Mouse (Mus musculus): ENCODE data around the gene Sigmar1. TPM values are rescaled to one million over a fixed set of nuclear protein-coding genes. Genes with fewer than 3 reads are reported as not detected.

Gene Sigmar1
- polyA plus RNA-seq, 1 experiment from 2014 or later, result 89.3 TPM

- Histone ChIP-seq H3K4me1 (ENCODE audit: control insufficient read depth, insufficient read depth, low read length) (peaks cover 29% of the 10 kb centered on the region), H3K4me3 (ENCODE audit: low read depth, low read length) (no peak overlapping the region), H3K9ac (replicated peaks; ENCODE audit: low read depth, low read length) (no peak overlapping the region), H3K27me3 (ENCODE audit: control insufficient read depth, insufficient read depth, low read length) (no peaks in the 10 kb centered on the region), H3K9me3 (ENCODE audit: control insufficient read depth, low read length) (no peaks in the 10 kb centered on the region), H3K36me3 (ENCODE audit: control insufficient read depth, insufficient read depth, low read length) (peaks cover 32% of the 10 kb centered on the region), H3K27ac (ENCODE audit: low read depth, low read length) (no peak overlapping the region), H3K4me2 (ENCODE audit: low read depth, low read length) (no peak overlapping the region)
- no peak for ATAC-seq (ENCODE audit: low read depth)
- 84% methylated on average over 5 of the region's 5 CpGs for whole genome bisulfite sequencing
Measured at GRCm38 (mm10) chr4:41715596-41715995, 40.4 kb downstream of the Sigmar1 start.

DNA sequence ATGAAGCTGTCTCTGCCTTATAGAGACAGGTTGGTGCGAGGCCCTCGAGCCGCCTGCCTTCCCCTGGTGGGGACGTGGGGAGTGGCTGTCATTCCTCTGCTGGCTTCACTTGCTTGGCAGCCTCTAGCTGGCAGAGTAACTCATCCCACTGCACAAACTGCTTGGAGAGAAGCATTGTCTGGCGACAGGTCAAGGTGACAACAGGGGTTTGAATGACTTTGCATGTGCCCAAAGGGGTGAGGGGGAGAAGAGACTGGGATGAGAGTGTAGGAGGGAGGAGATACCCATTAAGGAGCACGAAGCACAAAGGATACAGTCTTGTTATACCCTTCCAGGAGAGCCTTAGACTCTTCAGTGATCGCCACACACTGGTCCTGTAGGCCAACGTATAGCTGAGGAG is 40.9 kb downstream of the Sigmar1 start:
- H3K36me3 ChIP-seq (ENCODE audit: control insufficient read depth, insufficient read depth, low read length), result peaks cover 27% of the 10 kb centered on the region
- WGBS, result 80% methylated on average over 8 of the region's 8 CpGs
- ATAC-seq (ENCODE audit: low read depth), result no peak

GRCm38 (mm10) chr4:41714276-41714675 is 41.7 kb downstream of the Sigmar1 start:
- no peak for ATAC-seq (ENCODE audit: low read depth)
- Histone ChIP-seq H3K36me3 (ENCODE audit: control insufficient read depth, insufficient read depth, low read length) (peaks cover 22% of the 10 kb centered on the region), H3K4me2 (ENCODE audit: low read depth, low read length) (peak overlapping the region; percentile 97; the same call in 1 of the 2 replicates), H3K4me1 (ENCODE audit: control insufficient read depth, insufficient read depth, low read length) (peaks cover 29% of the 10 kb centered on the region), H3K9me3 (ENCODE audit: control insufficient read depth, low read length) (no peaks in the 10 kb centered on the region), H3K4me3 (ENCODE audit: low read depth, low read length) (no peak overlapping the region; the same call in 1 of the 2 replicates), H3K27me3 (ENCODE audit: control insufficient read depth, insufficient read depth, low read length) (no peaks in the 10 kb centered on the region), H3K9ac (replicated peaks; ENCODE audit: low read depth, low read length) (no peak overlapping the region), H3K27ac (ENCODE audit: low read depth, low read length) (peak overlapping the region; percentile 10; the same call in 1 of the 2 replicates)
- WGBS, result 15% methylated on average over 8 of the region's 8 CpGs

More for the DNA sequence above, 40.9 kb downstream of the Sigmar1 start:
- Histone ChIP-seq H3K27me3 (ENCODE audit: control insufficient read depth, insufficient read depth, low read length) (no peaks in the 10 kb centered on the region), H3K4me2 (ENCODE audit: low read depth, low read length) (no peak overlapping the region), H3K4me1 (ENCODE audit: control insufficient read depth, insufficient read depth, low read length) (peaks cover 29% of the 10 kb centered on the region), H3K9ac (replicated peaks; ENCODE audit: low read depth, low read length) (no peak overlapping the region), H3K9me3 (ENCODE audit: control insufficient read depth, low read length) (no peaks in the 10 kb centered on the region), H3K27ac (ENCODE audit: low read depth, low read length) (no peak overlapping the region), H3K4me3 (ENCODE audit: low read depth, low read length) (no peak overlapping the region)

DNA sequence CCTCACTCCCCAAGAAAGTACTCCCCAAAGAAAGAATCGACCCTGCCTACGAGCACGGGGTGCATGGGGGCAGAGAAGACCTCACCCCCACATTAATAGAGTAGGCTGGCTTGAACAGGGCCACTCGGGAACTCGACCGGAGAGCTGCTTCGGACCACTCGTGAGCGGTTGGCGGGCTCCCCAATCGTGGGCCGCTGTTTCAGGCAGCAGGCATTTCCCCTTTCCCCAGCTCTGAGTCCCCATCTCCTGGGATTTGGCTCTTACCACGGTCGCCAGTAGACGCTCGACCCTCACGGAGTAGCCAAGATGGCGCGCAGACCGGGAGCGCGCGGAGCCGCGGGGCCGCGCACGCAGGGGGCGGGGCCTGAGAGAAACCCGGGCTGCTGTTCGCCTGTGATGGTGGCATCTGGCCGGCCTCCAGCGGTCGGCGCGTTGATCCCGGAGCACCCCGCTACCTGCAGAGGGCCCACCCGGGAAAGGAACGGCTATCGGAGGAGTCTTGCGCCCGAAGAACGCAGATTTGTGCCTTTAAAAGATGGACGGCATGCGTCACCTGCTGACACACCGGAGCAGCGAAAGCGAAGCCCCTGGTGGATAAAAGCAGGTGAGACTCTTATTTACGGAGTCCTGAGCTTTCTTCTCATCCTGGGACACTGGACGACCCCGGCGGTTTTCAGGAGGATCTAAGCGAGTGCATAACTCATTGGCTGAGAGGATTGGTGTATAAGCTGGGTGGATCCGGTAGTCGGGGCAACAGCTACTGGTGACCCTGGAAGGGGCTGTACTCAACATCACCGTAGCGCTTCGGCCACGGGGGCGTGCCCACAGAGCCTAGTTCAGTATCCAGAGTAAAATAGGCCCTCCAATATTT is 42.5 kb downstream of the Sigmar1 start, which contains the start of gene Rpp25l:
TSS of gene Rpp25l (minus strand) at position 338 of the 871 bp plus-strand sequence.
- Histone ChIP-seq H3K4me1 (ENCODE audit: control insufficient read depth, insufficient read depth, low read length) (peaks cover 29% of the 10 kb centered on the region), H3K9ac (replicated peaks; ENCODE audit: low read depth, low read length) (peak within 1 kb of the TSS; percentile 73), H3K27me3 (ENCODE audit: control insufficient read depth, insufficient read depth, low read length) (no peaks in the 10 kb centered on the region), H3K27ac (ENCODE audit: low read depth, low read length) (peak within 1 kb of the TSS; percentile 75), H3K4me2 (ENCODE audit: low read depth, low read length) (peak within 1 kb of the TSS; percentile 97), H3K9me3 (ENCODE audit: control insufficient read depth, low read length) (no peaks in the 10 kb centered on the region), H3K4me3 (ENCODE audit: low read depth, low read length) (peak within 1 kb of the TSS; percentile 63), H3K36me3 (ENCODE audit: control insufficient read depth, insufficient read depth, low read length) (peaks cover 14% of the 10 kb centered on the region)
- under 1% methylated on average over 60 of the region's 61 CpGs for WGBS
- peak; percentile 71 for ATAC-seq (ENCODE audit: low read depth)

DNA sequence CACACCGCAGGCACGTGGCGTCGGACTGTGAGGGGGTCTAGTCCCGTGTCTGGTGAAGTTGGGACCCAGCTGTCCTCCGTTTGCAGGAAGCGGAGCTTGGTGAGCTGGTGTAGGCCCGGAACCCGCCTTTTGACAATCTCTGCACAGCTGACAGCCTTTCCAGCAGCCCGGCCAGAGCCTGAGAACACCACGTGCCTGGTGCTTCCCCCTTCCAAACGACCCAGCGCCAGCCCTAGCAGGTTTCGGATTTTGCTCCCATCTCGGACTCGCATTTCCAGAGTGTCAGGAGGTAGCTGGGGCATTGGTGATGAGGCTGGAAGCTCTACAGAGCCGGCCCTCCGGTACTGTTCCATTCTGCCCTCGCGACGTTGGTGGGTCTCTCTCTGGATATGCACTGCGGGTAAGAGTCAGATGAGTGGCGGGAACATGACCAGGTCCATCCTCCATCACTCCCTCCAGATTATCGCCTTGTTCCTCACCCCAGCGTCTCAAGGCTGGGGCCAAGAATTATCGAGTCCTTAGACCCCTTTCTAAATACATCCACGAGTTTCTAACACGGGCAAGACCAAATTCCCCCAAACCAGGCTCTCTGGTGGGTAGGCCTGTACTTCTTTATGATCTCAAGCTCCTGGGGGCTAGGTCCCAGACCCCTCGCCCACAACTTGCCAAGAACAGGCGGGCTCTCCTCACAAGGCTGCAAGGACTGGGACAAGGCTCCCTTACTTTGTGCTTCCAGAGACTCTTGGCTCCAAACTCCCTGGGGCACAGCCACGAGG is 43.3 kb downstream of the Sigmar1 start:
- Histone ChIP-seq H3K4me1 (ENCODE audit: control insufficient read depth, insufficient read depth, low read length) (peaks cover 29% of the 10 kb centered on the region), H3K4me2 (ENCODE audit: low read depth, low read length) (peak overlapping the region; percentile 97), H3K4me3 (ENCODE audit: low read depth, low read length) (peak overlapping the region; percentile 63), H3K27ac (ENCODE audit: low read depth, low read length) (peak overlapping the region; percentile 75), H3K9ac (replicated peaks; ENCODE audit: low read depth, low read length) (peak overlapping the region; percentile 73), H3K27me3 (ENCODE audit: control insufficient read depth, insufficient read depth, low read length) (no peaks in the 10 kb centered on the region), H3K36me3 (ENCODE audit: control insufficient read depth, insufficient read depth, low read length) (peaks cover 7% of the 10 kb centered on the region; the same call in 1 of the 2 replicates), H3K9me3 (ENCODE audit: control insufficient read depth, low read length) (no peaks in the 10 kb centered on the region)
- WGBS, result 50% methylated on average over 31 of the region's 31 CpGs
- ATAC-seq (ENCODE audit: low read depth), result no peak

DNA sequence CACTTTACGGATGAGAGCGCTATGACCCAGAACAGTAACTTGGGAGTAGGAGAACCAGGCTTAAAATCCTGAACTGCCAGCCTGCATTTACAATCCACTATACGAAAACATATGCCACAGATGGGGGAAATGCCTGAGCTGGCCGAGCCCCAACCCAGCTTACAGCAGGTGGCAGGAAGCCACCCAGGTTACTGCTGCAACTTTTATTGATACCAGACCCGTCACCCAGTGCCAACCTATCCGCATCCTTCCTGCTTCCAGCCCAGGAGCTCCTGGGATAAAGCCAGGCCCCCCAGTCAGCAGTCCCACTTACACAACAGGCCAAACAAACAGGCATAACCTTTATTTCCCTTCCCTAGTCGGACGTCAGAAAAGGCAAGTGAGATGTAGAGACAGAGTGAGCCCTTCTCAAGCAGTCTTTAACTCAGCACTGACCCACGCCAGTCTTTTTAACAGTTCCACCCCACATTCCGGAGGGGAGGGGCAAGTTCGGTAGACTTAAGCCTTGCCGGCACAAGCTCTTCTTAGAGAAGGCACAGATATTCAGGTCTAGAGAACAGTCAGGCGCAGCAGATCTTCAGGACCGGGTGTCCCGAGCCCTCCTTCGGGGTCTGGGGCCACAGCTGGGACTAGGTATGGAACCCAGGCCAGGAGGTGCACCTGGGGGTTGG is 44.1 kb downstream of the Sigmar1 start:
- peaks cover 34% of the 10 kb centered on the region for H3K4me1 ChIP-seq (ENCODE audit: control insufficient read depth, insufficient read depth, low read length)

GRCm38 (mm10) chr4:41710229-41710628 is 45.7 kb downstream of the Sigmar1 start:
- WGBS, result 78% methylated on average over 4 of the region's 4 CpGs
- no peaks in the 10 kb centered on the region for H3K9me3 ChIP-seq (ENCODE audit: control insufficient read depth, low read length)
- H3K36me3 ChIP-seq (ENCODE audit: control insufficient read depth, insufficient read depth, low read length), result no peaks in the 10 kb centered on the region
- no peak overlapping the region for H3K4me3 ChIP-seq (ENCODE audit: low read depth, low read length)
- no peaks in the 10 kb centered on the region for H3K27me3 ChIP-seq (ENCODE audit: control insufficient read depth, insufficient read depth, low read length)
- no peak for ATAC-seq (ENCODE audit: low read depth)
- H3K4me2 ChIP-seq (ENCODE audit: low read depth, low read length), result no peak overlapping the region
- no peak overlapping the region for H3K9ac ChIP-seq (replicated peaks; ENCODE audit: low read depth, low read length)
- peaks cover 38% of the 10 kb centered on the region for H3K4me1 ChIP-seq (ENCODE audit: control insufficient read depth, insufficient read depth, low read length)
- no peak overlapping the region for H3K27ac ChIP-seq (ENCODE audit: low read depth, low read length)

More for the DNA sequence above, 44.1 kb downstream of the Sigmar1 start:
- 78% methylated on average over 16 of the region's 16 CpGs for WGBS
- no peaks in the 10 kb centered on the region for H3K27me3 ChIP-seq (ENCODE audit: control insufficient read depth, insufficient read depth, low read length)
- peak overlapping the region; percentile 97 for H3K4me2 ChIP-seq (ENCODE audit: low read depth, low read length)
- no peaks in the 10 kb centered on the region for H3K9me3 ChIP-seq (ENCODE audit: control insufficient read depth, low read length)
- no peak overlapping the region for H3K27ac ChIP-seq (ENCODE audit: low read depth, low read length)
- H3K9ac ChIP-seq (replicated peaks; ENCODE audit: low read depth, low read length), result peak overlapping the region; percentile 73; the same call in 1 of the 2 replicates
- no peak for ATAC-seq (ENCODE audit: low read depth)
- peak overlapping the region; percentile 63 for H3K4me3 ChIP-seq (ENCODE audit: low read depth, low read length)
- H3K36me3 ChIP-seq (ENCODE audit: control insufficient read depth, insufficient read depth, low read length), result peaks cover 6% of the 10 kb centered on the region; the same call in 1 of the 2 replicates

DNA sequence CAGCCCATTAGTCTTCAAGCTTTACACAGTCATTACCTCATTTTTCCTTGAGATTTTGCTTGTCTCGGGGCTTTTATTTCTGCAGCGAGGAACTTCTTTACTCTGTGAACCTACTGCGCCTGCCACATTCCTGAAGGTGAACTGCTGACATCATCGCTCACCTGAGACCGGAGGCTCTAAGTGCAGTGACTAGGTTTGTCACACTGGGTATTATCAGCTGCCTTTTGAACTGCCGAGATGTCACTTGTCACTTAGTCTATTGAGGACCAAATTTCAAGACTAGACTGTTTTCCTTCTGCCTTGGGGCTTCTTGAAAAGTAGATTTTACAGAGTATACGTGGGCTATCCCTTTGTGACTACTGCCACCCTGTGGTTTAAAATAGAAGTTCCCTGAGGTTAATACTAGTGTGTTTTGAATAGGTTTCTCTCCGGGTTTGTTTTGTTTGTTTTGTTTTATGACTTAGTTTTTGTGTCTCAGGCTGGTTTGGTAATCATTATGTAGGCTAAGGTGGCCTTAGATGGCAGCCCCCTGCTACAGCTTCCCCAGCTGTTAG is 47.7 kb downstream of the Sigmar1 start:
- H3K9ac ChIP-seq (replicated peaks; ENCODE audit: low read depth, low read length), result no peak overlapping the region
- no peak overlapping the region for H3K27ac ChIP-seq (ENCODE audit: low read depth, low read length)
- no peak overlapping the region for H3K4me3 ChIP-seq (ENCODE audit: low read depth, low read length)
- H3K27me3 ChIP-seq (ENCODE audit: control insufficient read depth, insufficient read depth, low read length), result no peaks in the 10 kb centered on the region
- H3K9me3 ChIP-seq (ENCODE audit: control insufficient read depth, low read length), result no peaks in the 10 kb centered on the region
- peak; percentile 44 for ATAC-seq (ENCODE audit: low read depth)
- H3K36me3 ChIP-seq (ENCODE audit: control insufficient read depth, insufficient read depth, low read length), result no peaks in the 10 kb centered on the region
- WGBS, result 39% methylated on average over 8 of the region's 8 CpGs
- peaks cover 28% of the 10 kb centered on the region for H3K4me1 ChIP-seq (ENCODE audit: control insufficient read depth, insufficient read depth, low read length)
- H3K4me2 ChIP-seq (ENCODE audit: low read depth, low read length), result no peak overlapping the region
